Mouse (Mus musculus): ENCODE data around the gene Slc7a14. TPM values are rescaled to one million over a fixed set of nuclear protein-coding genes. Genes with fewer than 3 reads are reported as not detected.

The Slc7a14 gene
- polyA plus RNA-seq, 1 experiment from 2014 or later, result 0.09 TPM

DNA sequence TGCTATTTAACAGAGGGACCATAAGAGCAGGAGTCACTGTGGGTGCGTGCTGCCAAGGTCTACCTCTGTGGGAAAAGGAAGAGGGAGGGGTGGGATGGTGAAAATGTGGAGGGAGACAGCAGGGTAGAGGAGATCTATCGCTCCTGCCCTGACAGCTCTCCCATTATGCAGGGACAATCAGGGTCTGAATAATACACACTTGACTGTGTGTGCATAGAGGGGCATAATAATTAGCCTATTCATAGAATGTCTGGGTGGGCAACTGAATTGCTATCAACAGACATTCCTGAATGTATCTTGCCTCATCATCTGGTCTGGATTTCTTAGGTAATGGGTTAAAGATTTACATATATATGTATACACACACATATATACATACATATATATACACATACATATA, 81.7 kb downstream of the Slc7a14 start:
- Histone ChIP-seq H3K36me3 (no peaks in the 10 kb centered on the region), H3K27me3 (no peaks in the 10 kb centered on the region), H3K4me2 (no peak overlapping the region), H3K27ac (no peak overlapping the region), H3K4me1 (no peaks in the 10 kb centered on the region), H3K4me3 (no peak overlapping the region), H3K9me3 (no peaks in the 10 kb centered on the region), H3K9ac (no peak overlapping the region)
- ATAC-seq (ENCODE audit: insufficient number of reproducible peaks, low FRiP score, low TSS enrichment, low read depth), result no peak
- 84% methylated on average over 2 of the region's 2 CpGs for WGBS

DNA sequence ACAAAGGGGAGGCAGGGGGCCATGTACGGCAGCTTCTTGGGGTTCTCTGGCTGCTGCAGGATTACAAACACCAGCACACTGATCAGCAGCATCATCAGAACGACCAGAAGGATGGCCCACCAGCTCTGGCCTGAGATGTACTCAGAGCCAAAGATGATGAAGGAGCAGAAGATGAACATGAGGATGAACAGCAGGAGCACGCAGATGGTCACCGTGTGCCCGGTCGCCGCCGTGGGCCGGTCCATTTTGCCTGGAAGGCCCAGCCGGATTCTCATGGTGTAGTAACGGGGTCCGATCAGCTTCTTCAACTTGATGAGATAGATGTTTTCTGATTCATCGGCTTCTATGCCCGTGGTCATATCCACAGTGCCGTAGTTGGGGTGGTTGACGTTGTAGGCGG, 86.6 kb downstream of the Slc7a14 start:
- Histone ChIP-seq H3K27ac (no peak overlapping the region), H3K36me3 (no peaks in the 10 kb centered on the region), H3K9ac (no peak overlapping the region), H3K9me3 (no peaks in the 10 kb centered on the region), H3K4me1 (no peaks in the 10 kb centered on the region), H3K27me3 (no peaks in the 10 kb centered on the region), H3K4me3 (no peak overlapping the region), H3K4me2 (no peak overlapping the region)
- no peak for ATAC-seq (ENCODE audit: insufficient number of reproducible peaks, low FRiP score, low TSS enrichment, low read depth)
- 93% methylated on average over 17 of the region's 17 CpGs for WGBS

DNA sequence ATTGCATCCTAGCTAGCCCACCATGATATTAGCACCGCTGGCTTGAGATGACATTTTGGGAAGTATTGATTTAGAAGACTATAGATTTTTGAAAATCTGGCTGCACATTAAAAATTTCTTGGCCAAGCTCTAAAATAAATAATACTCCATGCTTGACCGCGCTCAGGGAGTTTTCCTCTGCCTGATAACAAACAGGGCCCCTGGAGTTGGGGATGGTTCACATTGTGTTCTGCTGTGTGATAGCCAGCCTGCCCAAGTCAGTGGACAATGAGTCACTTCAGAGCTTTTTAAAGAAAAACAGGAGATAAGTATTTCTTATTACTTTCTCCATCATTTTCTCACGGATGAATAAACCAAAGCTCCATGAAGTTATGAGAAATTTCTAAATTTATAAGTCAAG, 90.1 kb downstream of the Slc7a14 start:
- H3K27ac ChIP-seq, result no peak overlapping the region
- WGBS, result 78% methylated on average over 4 of the region's 4 CpGs
- no peak overlapping the region for H3K4me2 ChIP-seq
- H3K4me1 ChIP-seq, result peaks cover 5% of the 10 kb centered on the region; the same call in 1 of the 2 replicates
- no peak overlapping the region for H3K9ac ChIP-seq
- H3K27me3 ChIP-seq, result no peaks in the 10 kb centered on the region
- H3K9me3 ChIP-seq, result no peaks in the 10 kb centered on the region
- ATAC-seq (ENCODE audit: insufficient number of reproducible peaks, low FRiP score, low TSS enrichment, low read depth), result no peak
- H3K36me3 ChIP-seq, result no peaks in the 10 kb centered on the region
- H3K4me3 ChIP-seq, result no peak overlapping the region

DNA sequence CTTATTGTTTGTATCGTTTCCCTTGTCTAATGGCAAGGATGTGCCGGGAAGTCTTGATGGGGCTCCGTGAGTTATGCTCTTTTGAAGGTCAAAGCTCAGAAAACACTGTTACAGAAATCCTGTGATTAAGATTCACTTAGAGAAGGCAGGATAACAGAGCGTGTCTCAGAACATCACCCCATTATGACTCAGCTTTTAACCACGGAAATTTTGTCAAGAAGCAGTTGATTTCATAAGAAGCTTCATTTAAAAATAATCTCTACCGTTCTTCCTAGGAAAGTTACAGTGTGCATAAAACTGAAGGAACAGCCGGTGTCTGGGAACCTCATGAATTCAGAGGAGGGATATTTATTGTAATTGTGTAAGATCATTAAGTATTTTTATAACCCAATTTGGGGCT, 90.7 kb downstream of the Slc7a14 start:
- H3K36me3 ChIP-seq, result no peaks in the 10 kb centered on the region
- WGBS, result 71% methylated on average over 7 of the region's 7 CpGs
- peaks cover 5% of the 10 kb centered on the region; the same call in 1 of the 2 replicates for H3K4me1 ChIP-seq
- H3K4me2 ChIP-seq, result no peak overlapping the region
- no peak overlapping the region for H3K9ac ChIP-seq
- no peak for ATAC-seq (ENCODE audit: insufficient number of reproducible peaks, low FRiP score, low TSS enrichment, low read depth)
- no peak overlapping the region for H3K27ac ChIP-seq
- no peak overlapping the region for H3K4me3 ChIP-seq
- no peaks in the 10 kb centered on the region for H3K27me3 ChIP-seq
- no peaks in the 10 kb centered on the region for H3K9me3 ChIP-seq

DNA sequence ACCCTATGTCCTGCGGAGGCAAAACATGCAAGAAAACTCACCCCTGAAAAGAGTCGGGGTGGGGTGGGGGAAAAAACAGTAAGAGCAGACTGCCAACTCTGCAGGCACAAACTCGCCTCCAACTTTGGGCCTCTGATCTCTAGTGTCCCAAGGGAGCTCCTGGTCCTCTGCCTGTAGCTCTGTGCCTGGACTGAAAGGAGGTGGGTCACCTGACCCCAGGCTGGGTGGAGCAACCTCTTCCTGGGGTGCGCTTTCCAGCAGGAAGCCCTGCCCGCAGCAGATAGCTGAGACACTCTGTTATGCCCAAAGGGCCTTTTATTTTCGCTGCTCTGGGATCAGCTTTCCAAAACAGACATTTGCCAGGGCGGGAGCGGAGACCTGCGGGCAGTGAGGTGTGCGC, 92.7 kb downstream of the Slc7a14 start:
- WGBS, result 61% methylated on average over 10 of the region's 10 CpGs
- no peaks in the 10 kb centered on the region for H3K27me3 ChIP-seq
- no peak overlapping the region for H3K9ac ChIP-seq
- no peak for ATAC-seq (ENCODE audit: insufficient number of reproducible peaks, low FRiP score, low TSS enrichment, low read depth)
- H3K9me3 ChIP-seq, result no peaks in the 10 kb centered on the region
- H3K4me1 ChIP-seq, result peaks cover 16% of the 10 kb centered on the region
- no peak overlapping the region for H3K4me2 ChIP-seq
- no peaks in the 10 kb centered on the region for H3K36me3 ChIP-seq
- no peak overlapping the region for H3K27ac ChIP-seq
- no peak overlapping the region for H3K4me3 ChIP-seq

DNA sequence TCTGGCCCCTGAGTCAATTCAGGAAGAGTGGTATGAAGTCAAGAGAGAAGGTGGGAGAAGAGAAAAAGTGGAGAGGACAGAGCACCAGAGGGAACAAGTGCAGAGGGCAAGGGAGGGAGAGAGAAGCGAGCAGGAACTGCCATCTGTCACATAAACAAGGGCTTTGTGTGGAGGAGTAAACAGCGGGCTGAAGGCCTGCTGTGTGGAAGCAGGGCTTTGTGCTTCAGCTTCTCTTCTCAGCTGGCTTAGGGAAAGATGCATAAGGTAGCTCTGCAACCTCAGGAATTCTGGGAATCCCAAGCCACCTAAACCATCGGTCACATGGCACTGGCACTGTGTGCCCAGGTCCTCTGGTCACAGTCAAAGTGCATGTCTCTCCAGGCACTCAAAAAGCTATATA, 96.4 kb downstream of the Slc7a14 start:
- no peak overlapping the region for H3K4me3 ChIP-seq
- H3K27me3 ChIP-seq, result no peaks in the 10 kb centered on the region
- no peaks in the 10 kb centered on the region for H3K9me3 ChIP-seq
- no peak overlapping the region for H3K27ac ChIP-seq
- H3K4me2 ChIP-seq, result no peak overlapping the region
- no peaks in the 10 kb centered on the region for H3K36me3 ChIP-seq
- H3K4me1 ChIP-seq, result peaks cover 34% of the 10 kb centered on the region
- no peak overlapping the region for H3K9ac ChIP-seq
- no peak for ATAC-seq (ENCODE audit: insufficient number of reproducible peaks, low FRiP score, low TSS enrichment, low read depth)
- WGBS, result 41% methylated on average over 3 of the region's 3 CpGs

DNA sequence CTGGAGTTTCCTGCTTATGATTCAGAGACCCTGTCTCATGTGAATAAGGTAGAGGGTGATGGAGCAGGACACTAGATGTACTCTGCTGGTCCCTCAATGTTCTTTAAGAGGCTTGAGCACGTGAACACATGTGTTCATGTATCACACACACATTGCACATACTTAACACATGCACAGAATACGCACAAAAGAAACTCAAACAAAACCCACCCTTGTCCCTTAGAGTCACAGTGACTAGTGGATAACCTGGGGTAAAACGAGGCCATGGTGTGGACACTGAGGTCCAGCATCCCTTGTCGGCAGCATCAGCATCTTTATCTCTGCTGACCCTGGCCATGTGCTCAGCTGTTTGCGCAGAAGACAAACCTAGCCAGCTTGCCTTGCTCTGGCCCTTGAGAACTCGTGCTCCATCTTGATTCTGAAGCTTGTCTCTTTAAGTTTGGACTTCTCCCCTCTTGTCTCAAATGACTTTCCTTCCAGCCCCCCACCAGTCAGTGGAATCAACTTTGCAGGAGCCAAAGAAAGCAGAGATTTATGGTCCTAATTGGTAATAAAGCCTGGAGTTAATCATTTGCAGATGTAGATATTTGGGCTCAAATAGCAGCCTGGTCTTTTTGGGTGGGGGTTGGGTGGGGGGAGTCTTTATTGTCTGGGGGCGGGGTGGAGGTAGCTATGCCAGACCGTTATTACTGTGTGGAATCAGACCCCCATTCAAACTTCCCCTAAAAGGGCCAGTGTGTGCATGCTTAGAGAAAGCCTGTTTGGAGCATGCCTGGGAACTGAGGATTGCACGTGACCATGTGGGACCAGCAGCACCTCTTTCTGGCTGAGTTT, 97.8 kb downstream of the Slc7a14 start:
- Histone ChIP-seq H3K27ac (peak overlapping the region; percentile 62), H3K4me3 (no peak overlapping the region), H3K36me3 (no peaks in the 10 kb centered on the region), H3K9ac (no peak overlapping the region), H3K9me3 (no peaks in the 10 kb centered on the region), H3K27me3 (no peaks in the 10 kb centered on the region), H3K4me1 (peaks cover 41% of the 10 kb centered on the region), H3K4me2 (no peak overlapping the region)
- peak; percentile 86 for ATAC-seq (ENCODE audit: insufficient number of reproducible peaks, low FRiP score, low TSS enrichment, low read depth)
- 26% methylated on average over 9 of the region's 9 CpGs for WGBS

DNA sequence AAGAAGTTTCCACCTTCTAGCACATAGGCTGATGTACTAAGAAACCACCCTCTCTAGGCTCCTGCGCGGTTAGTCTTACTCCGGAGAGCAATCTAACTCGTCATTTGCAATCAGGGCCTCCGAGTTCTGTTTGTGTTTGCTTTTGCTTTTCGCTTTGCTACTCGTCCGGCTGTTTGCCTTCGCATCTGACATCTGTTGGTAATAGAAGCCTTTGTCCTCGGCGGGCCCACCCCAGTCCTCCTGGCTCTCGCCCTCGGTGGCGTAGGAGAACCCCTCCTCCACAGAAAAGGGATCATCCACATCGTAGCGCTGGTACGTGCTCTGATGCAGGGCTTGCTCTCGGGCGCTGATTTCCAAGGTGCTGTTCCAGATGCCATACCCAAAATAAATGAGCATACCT, 101.2 kb downstream of the Slc7a14 start:
- ATAC-seq (ENCODE audit: insufficient number of reproducible peaks, low FRiP score, low TSS enrichment, low read depth), result no peak
- peak overlapping the region; percentile 34 for H3K4me2 ChIP-seq
- no peak overlapping the region for H3K27ac ChIP-seq
- peaks cover 39% of the 10 kb centered on the region for H3K4me1 ChIP-seq
- 6% methylated on average over 19 of the region's 19 CpGs for WGBS
- H3K9ac ChIP-seq, result no peak overlapping the region
- no peaks in the 10 kb centered on the region for H3K36me3 ChIP-seq
- peak overlapping the region; percentile 13; the same call in 1 of the 2 replicates for H3K4me3 ChIP-seq
- no peaks in the 10 kb centered on the region for H3K27me3 ChIP-seq
- no peaks in the 10 kb centered on the region for H3K9me3 ChIP-seq

DNA sequence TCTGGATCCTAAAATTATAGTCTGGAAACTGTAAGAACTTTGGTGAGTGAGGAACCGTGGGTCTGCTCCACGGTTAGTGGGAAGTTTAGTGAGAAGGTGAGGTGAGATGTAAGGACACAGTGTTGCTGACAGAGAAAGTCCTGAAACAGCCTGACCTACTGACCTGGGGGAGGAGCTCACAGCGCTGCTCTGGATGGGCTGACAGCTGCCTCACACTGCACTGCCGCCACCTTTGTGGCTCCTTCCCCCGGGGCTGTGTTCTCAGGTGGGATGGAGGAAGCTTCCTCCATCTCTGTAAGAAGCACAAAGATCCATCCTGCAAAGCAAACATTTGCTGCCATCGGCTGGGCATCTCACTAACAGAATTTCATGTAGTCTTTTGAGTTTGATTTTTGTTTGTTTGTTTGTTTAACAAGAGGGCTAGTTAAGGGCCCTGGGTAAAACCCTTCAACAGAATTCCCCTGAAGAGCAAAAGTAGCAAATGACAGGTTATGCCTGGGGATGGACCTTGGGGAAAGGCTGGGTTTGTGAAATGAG, 101.7 kb downstream of the Slc7a14 start:
- Histone ChIP-seq H3K27ac (no peak overlapping the region), H3K4me3 (no peak overlapping the region), H3K9ac (no peak overlapping the region), H3K4me1 (peaks cover 36% of the 10 kb centered on the region), H3K27me3 (no peaks in the 10 kb centered on the region), H3K4me2 (0 out of 2 replicates have a peak overlapping the region, but pooled peaks have one; percentile 34), H3K36me3 (no peaks in the 10 kb centered on the region), H3K9me3 (no peaks in the 10 kb centered on the region)
- WGBS, result 14% methylated on average over 6 of the region's 6 CpGs
- ATAC-seq (ENCODE audit: insufficient number of reproducible peaks, low FRiP score, low TSS enrichment, low read depth), result no peak

DNA sequence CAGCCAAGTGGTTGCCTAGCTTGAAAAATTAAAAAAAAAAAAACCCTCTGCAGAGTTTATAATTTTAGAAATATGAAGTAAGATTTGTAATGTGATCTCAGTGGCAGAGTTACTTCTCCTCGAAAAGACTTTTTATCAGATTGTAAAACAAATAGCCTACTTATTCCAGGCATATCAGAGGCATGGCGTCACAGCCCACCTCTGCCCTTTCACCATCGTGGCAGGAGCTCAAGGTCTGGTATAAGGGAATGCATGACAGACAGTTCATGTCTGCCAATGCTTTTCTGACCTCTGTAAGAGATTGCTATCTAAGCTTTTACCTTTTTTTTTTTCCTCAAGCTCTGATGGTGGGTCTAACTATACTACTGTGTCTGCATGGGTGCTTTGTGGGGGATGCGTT, 102.1 kb downstream of the Slc7a14 start:
- Histone ChIP-seq H3K4me3 (no peak overlapping the region), H3K36me3 (no peaks in the 10 kb centered on the region), H3K4me2 (no peak overlapping the region), H3K27me3 (no peaks in the 10 kb centered on the region), H3K9me3 (no peaks in the 10 kb centered on the region), H3K4me1 (peaks cover 32% of the 10 kb centered on the region), H3K27ac (no peak overlapping the region), H3K9ac (no peak overlapping the region)
- WGBS, result 31% methylated on average over 4 of the region's 4 CpGs
- ATAC-seq (ENCODE audit: insufficient number of reproducible peaks, low FRiP score, low TSS enrichment, low read depth), result no peak

DNA sequence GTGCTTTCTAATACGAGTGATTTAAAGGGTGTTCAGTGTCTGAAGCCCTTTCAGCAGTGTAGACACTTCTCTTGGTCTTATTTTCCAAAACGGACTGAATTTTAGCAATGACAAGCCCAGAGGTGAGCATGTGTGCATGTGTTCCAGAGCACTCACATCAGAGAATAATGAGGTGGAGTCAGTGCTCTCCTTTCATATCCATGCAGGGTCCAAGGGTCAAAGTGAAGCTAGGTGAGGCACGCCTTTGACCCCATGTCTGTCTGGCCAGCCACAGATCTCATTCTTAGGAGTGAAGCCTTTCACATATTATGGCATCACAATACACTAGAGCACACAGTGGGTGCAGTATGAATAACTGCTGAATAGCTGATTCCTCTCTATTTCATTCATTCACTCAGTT, 105.0 kb downstream of the Slc7a14 start:
- no peaks in the 10 kb centered on the region for H3K9me3 ChIP-seq
- H3K4me2 ChIP-seq, result no peak overlapping the region
- H3K36me3 ChIP-seq, result no peaks in the 10 kb centered on the region
- no peak for ATAC-seq (ENCODE audit: insufficient number of reproducible peaks, low FRiP score, low TSS enrichment, low read depth)
- H3K27me3 ChIP-seq, result no peaks in the 10 kb centered on the region
- H3K4me3 ChIP-seq, result no peak overlapping the region
- peaks cover 20% of the 10 kb centered on the region for H3K4me1 ChIP-seq
- no peak overlapping the region for H3K27ac ChIP-seq
- 81% methylated on average over 3 of the region's 3 CpGs for WGBS
- no peak overlapping the region for H3K9ac ChIP-seq

DNA sequence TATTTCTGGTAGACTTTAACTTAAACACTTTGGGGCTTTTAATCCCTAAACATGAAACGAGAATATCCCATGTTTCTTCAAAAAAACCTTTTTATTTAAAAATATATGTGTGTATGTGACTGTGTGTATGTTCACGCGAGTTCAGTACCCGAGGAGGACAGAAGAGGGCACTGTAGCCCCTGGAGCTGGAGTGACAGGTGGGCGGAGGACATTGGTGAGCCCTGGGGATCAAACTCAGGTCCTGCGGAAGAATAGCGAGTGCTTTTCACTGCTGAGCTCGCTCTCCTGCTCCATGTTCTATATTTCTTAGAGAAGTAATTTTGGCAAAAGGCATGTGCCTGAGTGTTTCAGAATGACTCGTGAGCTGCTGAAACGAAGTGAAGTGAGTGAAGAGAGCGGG, 106.2 kb downstream of the Slc7a14 start:
- 87% methylated on average over 11 of the region's 11 CpGs for WGBS

More for the DNA sequence above, 106.2 kb downstream of the Slc7a14 start:
- no peaks in the 10 kb centered on the region for H3K9me3 ChIP-seq
- H3K27ac ChIP-seq, result no peak overlapping the region
- no peak for ATAC-seq (ENCODE audit: insufficient number of reproducible peaks, low FRiP score, low TSS enrichment, low read depth)
- H3K4me2 ChIP-seq, result no peak overlapping the region
- H3K4me1 ChIP-seq, result peaks cover 16% of the 10 kb centered on the region
- H3K4me3 ChIP-seq, result no peak overlapping the region
- no peaks in the 10 kb centered on the region for H3K27me3 ChIP-seq
- no peak overlapping the region for H3K9ac ChIP-seq
- no peaks in the 10 kb centered on the region for H3K36me3 ChIP-seq
